Mouse (Mus musculus) MEL (cell line): ENCODE measurements around the gene Pou2f2. TPM values are rescaled to one million over a fixed set of nuclear protein-coding genes. Genes with fewer than 3 reads are reported as not detected.
"Not testable (repeated sequence)": the region's sequence is repeated elsewhere in the genome, so short reads cannot be mapped to it uniquely, and the experiment has no call there.

Source experiments
- DNase-seq: peaks from one replicate; pipeline ENCODE4 v3.0.0; 2011; ENCODE audit warnings: low read depth, low spot score
- H3K27ac ChIP-seq: 2 replicates; pipeline ENCODE4 v1.5.1; 2012; ENCODE audit warnings: low read depth, mild to moderate bottlenecking, control low read depth, low read length, moderate library complexity; ENCODE audit not compliant: control insufficient read depth
- H3K27me3 ChIP-seq, 2 experiments: fragments of 150-350 bp in 1 of 2; sonication (generic) in 1 of 2; 2 replicates each; pipeline ENCODE4 v1.6.1; 2012; ENCODE audit warnings: low read length in 2 of 2, mild to moderate bottlenecking in 2 of 2, improper control_type of control experiment in 1 of 2, moderate library complexity in 1 of 2; ENCODE audit not compliant: insufficient read depth in 2 of 2, control insufficient read depth in 1 of 2
- H3K36me3 ChIP-seq, 2 experiments: 2 replicates each; pipeline ENCODE4 v1.6.1; 2012 to 2014; ENCODE audit warnings: low read length in 2 of 2, improper control_type of control experiment in 1 of 2, inconsistent platforms in 1 of 2, mild to moderate bottlenecking in 1 of 2; ENCODE audit not compliant: insufficient read depth in 2 of 2, control insufficient read depth in 1 of 2
- H3K4me1 ChIP-seq, 2 experiments: fragments of 150-350 bp in 1 of 2; sonication (generic) in 1 of 2; 2 replicates each; pipeline ENCODE4 v1.6.1; 2012; ENCODE audit warnings: low read length in 2 of 2, improper control_type of control experiment in 1 of 2, mild to moderate bottlenecking in 1 of 2; ENCODE audit not compliant: insufficient read depth in 2 of 2, control insufficient read depth in 1 of 2
- H3K4me3 ChIP-seq, 2 experiments: fragments of 150-350 bp in 1 of 2; sonication (generic) in 1 of 2; 2 replicates each; pipeline ENCODE4 v1.5.1; 2012; ENCODE audit warnings: low read depth in 2 of 2, low read length in 2 of 2, mild to moderate bottlenecking in 2 of 2, moderate library complexity in 2 of 2, control low read depth in 1 of 2, improper control_type of control experiment in 1 of 2; ENCODE audit not compliant: control insufficient read depth in 1 of 2, insufficient read depth in 1 of 2
- H3K79me2 ChIP-seq: 2 replicates; pipeline ENCODE4 v1.6.1; 2012; ENCODE audit warnings: mild to moderate bottlenecking, low read length, moderate library complexity; ENCODE audit not compliant: control insufficient read depth, poor library complexity, insufficient read depth
- H3K9ac ChIP-seq: 2 replicates; pipeline ENCODE4 v1.6.1; 2012; ENCODE audit warnings: low read depth, mild to moderate bottlenecking, control low read depth, low read length, moderate library complexity; ENCODE audit not compliant: control insufficient read depth, poor library complexity, severe bottlenecking
- H3K9me3 ChIP-seq: fragments of 150-350 bp; sonication (generic); replicated peaks from 2 replicates; pipeline ENCODE4 v1.6.1; 2012; ENCODE audit warnings: mild to moderate bottlenecking, low read length, improper control_type of control experiment, moderate library complexity; ENCODE audit not compliant: insufficient read depth
- ETS1 ChIP-seq: IDR thresholded peaks from 2 replicates; pipeline ENCODE4 v1.6.1; 2012; ENCODE audit warnings: low read depth, mild to moderate bottlenecking, inconsistent platforms, low read length, improper control_type of control experiment, moderate library complexity
- GABPA ChIP-seq: IDR thresholded peaks from 2 replicates; pipeline ENCODE4 v1.6.1; 2012; ENCODE audit warnings: low read depth, mild to moderate bottlenecking, inconsistent platforms, low read length, improper control_type of control experiment, moderate library complexity
- JUND ChIP-seq: IDR thresholded peaks from 2 replicates; pipeline ENCODE4 v1.6.1; 2011; ENCODE audit warnings: low read depth, mild to moderate bottlenecking, improper control_type of control experiment, low read length
- MEF2A ChIP-seq: IDR thresholded peaks from 2 replicates; pipeline ENCODE4 v1.6.1; 2014; ENCODE audit warnings: low read depth, mild to moderate bottlenecking, inconsistent platforms, low read length, improper control_type of control experiment; ENCODE audit not compliant: poor library complexity, insufficient replicate concordance, severe bottlenecking; ENCODE audit errors: extremely low read depth
- MYB ChIP-seq: IDR thresholded peaks from 2 replicates; pipeline ENCODE4 v1.6.1; 2011; ENCODE audit warnings: mild to moderate bottlenecking, low read depth, low read length, improper control_type of control experiment
- POLR2A ChIP-seq, 2 experiments: IDR thresholded peaks; 2 replicates each; pipeline ENCODE4 v1.6.1; 2011 to 2012; ENCODE audit warnings: low read length in 2 of 2, mild to moderate bottlenecking in 2 of 2, control low read depth in 1 of 2, improper control_type of control experiment in 1 of 2, low read depth in 1 of 2, moderate library complexity in 1 of 2; ENCODE audit not compliant: control insufficient read depth in 1 of 2, insufficient read depth in 1 of 2, poor library complexity in 1 of 2
- POLR2AphosphoS2 ChIP-seq: IDR thresholded peaks from 2 replicates; pipeline ENCODE4 v1.6.1; 2011; ENCODE audit warnings: low read length, improper control_type of control experiment
- RCOR1 ChIP-seq: IDR thresholded peaks from 2 replicates; pipeline ENCODE4 v1.6.1; 2012; ENCODE audit warnings: low read depth, mild to moderate bottlenecking, inconsistent platforms, low read length, improper control_type of control experiment
- SMC3 ChIP-seq: IDR thresholded peaks from 2 replicates; pipeline ENCODE4 v1.6.1; 2011; ENCODE audit warnings: low read depth, low read length, improper control_type of control experiment
- UBTF ChIP-seq: IDR thresholded peaks from 2 replicates; pipeline ENCODE4 v1.6.1; 2012; ENCODE audit warnings: low read depth, mild to moderate bottlenecking, inconsistent platforms, low read length, improper control_type of control experiment, moderate library complexity, borderline replicate concordance; ENCODE audit not compliant: insufficient read depth
- USF1 ChIP-seq: IDR thresholded peaks from 2 replicates; pipeline ENCODE4 v1.6.1; 2014; ENCODE audit warnings: low read depth, mild to moderate bottlenecking, inconsistent platforms, low read length, improper control_type of control experiment, moderate library complexity
- USF2 ChIP-seq, 2 experiments: IDR thresholded peaks; 2 replicates each; pipeline ENCODE4 v1.6.1; 2011 to 2012; ENCODE audit warnings: improper control_type of control experiment in 2 of 2, low read length in 2 of 2, borderline replicate concordance in 1 of 2, inconsistent platforms in 1 of 2, low read depth in 1 of 2, mild to moderate bottlenecking in 1 of 2; ENCODE audit not compliant: insufficient read depth in 1 of 2
- ZKSCAN1 ChIP-seq: IDR thresholded peaks from 2 replicates; pipeline ENCODE4 v1.6.1; 2012; ENCODE audit warnings: low read depth, mild to moderate bottlenecking, inconsistent platforms, low read length, improper control_type of control experiment, moderate library complexity
- ZMIZ1 ChIP-seq: IDR thresholded peaks from 2 replicates; pipeline ENCODE4 v1.6.1; 2012; ENCODE audit warnings: low read depth, mild to moderate bottlenecking, inconsistent platforms, low read length, improper control_type of control experiment, moderate library complexity
- ZNF384 ChIP-seq: IDR thresholded peaks from 2 replicates; pipeline ENCODE4 v1.6.1; 2012; ENCODE audit warnings: low read depth, mild to moderate bottlenecking, inconsistent platforms, low read length, improper control_type of control experiment
- polyA plus RNA-seq, 2 experiments: library from polyadenylated mRNA; stranded (reverse) in 1 of 2; unstranded in 1 of 2; fragments of >175 nt in 1 of 2; fragments of >200 nt in 1 of 2; gene quantifications; 2 replicates each; pipeline versions ENCODE4 v1.2.1 to v1.2.4; 2012; ENCODE audit warnings: low replicate concordance in 2 of 2, low read depth in 1 of 2; ENCODE audit not compliant: insufficient read length in 2 of 2, insufficient read depth in 1 of 2, missing spikeins in 1 of 2
- total RNA-seq: library from RNA; depleted of rRNA; stranded (reverse); fragments of 300-350 nt; gene quantifications from 2 replicates; pipeline ENCODE4 v1.2.3, GENCODE M21; 2012

Pou2f2 gene
- total and polyA plus RNA-seq, 3 experiments = 0.73 to 6.4 TPM; not detected in 1

DNA sequence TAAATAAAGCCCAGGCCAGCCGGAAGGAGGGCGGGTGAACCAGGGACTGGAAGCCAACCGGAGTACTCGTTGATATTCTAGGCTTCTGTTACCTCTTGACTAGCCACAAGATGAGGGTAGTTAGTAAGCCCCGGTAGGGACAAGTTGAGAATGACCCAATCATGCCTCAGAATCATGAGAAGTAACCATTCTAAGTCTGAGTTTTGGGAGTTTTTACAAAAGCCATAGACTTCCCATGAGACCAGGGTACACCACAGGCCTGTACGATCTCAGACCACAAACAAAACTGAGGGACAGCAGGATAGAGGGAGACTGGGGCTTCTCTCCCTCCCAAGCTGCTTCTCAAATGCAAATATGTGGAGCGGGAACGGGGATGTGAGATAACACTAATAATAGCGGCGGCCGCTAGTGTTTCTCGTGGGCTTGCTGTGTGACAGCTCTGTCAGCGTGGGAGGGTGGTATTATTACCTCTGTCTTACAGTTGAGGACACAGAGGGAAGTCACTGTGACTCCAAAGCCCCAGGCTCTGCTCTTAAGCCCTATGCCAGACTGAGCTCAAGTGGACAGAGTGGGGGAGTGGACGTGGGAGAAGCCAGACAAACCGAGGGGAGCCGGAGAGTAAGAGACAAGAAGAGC lies 130.1 kb downstream of the Pou2f2 start:
- H3K27me3 ChIP-seq = no peaks in the 10 kb centered on the region
- no peaks in the 10 kb centered on the region for H3K9me3 ChIP-seq
- no peaks in the 10 kb centered on the region for H3K79me2 ChIP-seq
- no peak for TF ChIP-seq MYB
- no peak for TF ChIP-seq JUND
- TF ChIP-seq, all 39 proteins: peak for 0
- no peak for DNase-seq
- Histone ChIP-seq H3K36me3 (no peaks in the 10 kb centered on the region; a peak in 1 of 4 replicates), H3K4me1 (no peaks in the 10 kb centered on the region), H3K4me3 (no peak overlapping the region), H3K27ac (no peak overlapping the region), H3K9ac (no peak overlapping the region)

DNA sequence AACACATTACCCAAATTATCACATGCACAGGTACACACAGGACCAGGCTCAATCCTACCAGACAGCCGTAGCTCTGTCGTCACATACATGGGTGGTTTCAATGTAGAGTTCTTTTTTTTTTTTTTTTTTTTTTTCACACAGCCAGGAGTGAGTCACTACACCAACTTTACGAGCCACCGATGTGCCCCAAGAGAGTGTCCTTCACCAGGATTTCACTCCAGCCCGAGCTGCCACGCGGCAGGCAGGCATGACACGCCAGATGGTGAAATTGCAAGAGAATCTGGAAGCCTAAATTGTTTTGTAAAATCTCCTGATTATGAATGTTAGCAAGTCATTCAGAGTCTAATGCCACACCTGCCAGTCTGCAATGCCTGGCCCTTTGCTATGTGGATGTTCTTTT lies 132.2 kb downstream of the Pou2f2 start:
- H3K9me3 ChIP-seq = no peaks in the 10 kb centered on the region
- no peaks in the 10 kb centered on the region; a peak in 1 of 4 replicates for H3K36me3 ChIP-seq
- no peaks in the 10 kb centered on the region for H3K4me1 ChIP-seq
- H3K4me3 ChIP-seq = no peak overlapping the region
- H3K27me3 ChIP-seq = no peaks in the 10 kb centered on the region
- DNase-seq = no peak
- H3K9ac ChIP-seq = no peak overlapping the region
- no peaks in the 10 kb centered on the region for H3K79me2 ChIP-seq
- TF ChIP-seq ETS1 (no peak), RCOR1 (no peak), MYB (no peak), MEF2A (no peak), USF2 (IDR thresholded peaks at IDR 0.05; ENCODE audit: borderline replicate concordance in 1 of 2, insufficient read depth in 1 of 2, low read depth in 1 of 2, low read length in 2 of 2) (no peak), ZNF384 (no peak), ZKSCAN1 (no peak), SMC3 (no peak), GABPA (no peak), ZMIZ1 (no peak), POLR2A (IDR thresholded peaks at IDR 0.05; ENCODE audit: control insufficient read depth in 1 of 2, insufficient read depth in 1 of 2, low read depth in 1 of 2, low read length in 2 of 2, poor library complexity in 1 of 2) (no peak), POLR2AphosphoS2 (no peak), UBTF (no peak), USF1 (no peak)
- H3K27ac ChIP-seq = no peak overlapping the region

DNA sequence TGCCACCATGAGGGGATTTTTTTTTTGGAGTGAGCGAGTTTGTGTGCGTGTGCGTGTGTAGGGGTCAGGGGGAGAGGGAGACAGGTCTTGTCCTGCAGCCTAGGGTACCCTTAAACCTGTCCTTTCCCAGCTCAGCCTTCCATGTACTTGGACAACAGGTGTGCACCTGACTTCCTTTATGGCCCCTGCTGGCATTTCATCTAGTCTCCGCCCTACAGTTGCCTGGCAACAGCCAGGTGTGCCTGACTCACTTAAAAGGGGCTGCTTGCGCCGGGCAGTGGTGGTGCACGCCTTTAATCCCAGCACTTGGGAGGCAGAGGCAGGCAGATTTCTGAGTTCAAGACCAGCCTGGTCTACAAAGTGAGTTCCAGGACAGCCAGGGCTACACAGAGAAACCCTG lies 134.9 kb downstream of the Pou2f2 start:
- H3K79me2 ChIP-seq, H3K4me3 ChIP-seq, H3K36me3 ChIP-seq, H3K9me3 ChIP-seq, DNase-seq, H3K9ac ChIP-seq, H3K27me3 ChIP-seq, H3K27ac ChIP-seq, H3K4me1 ChIP-seq: not testable (repeated sequence)
